Mouse (Mus musculus) thymus, postnatal 14 days (tissue): ENCODE results near the gene Dppa5a.
"Not testable (repeated sequence)": the region's sequence is repeated elsewhere in the genome, so short reads cannot be mapped to it uniquely, and the experiment has no call there.

ENCODE experiments used
- DNase-seq: peaks from one replicate; pipeline ENCODE4 v3.0.0; 2021

Dppa5a gene

DNA sequence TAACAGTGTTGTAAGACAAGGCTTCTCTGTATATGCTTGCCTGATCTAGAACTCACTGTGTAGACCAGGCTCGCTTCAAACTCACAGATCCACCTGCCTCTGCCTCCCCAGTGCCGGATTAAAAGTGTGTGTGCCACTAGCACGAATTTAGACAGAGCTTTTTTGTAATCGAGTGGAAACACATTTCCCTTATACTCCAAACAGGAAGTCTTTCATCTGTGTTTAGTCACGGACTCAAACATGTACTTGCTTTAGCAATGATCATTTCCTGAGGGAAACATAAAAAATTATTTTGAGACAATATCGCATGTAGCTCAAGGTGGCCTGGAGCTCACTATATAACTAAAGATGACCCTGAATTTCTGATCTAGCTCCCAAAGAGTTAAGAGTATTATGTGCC, 4.6 kb downstream of the Dppa5a start:
- DNase-seq = no peak

DNA sequence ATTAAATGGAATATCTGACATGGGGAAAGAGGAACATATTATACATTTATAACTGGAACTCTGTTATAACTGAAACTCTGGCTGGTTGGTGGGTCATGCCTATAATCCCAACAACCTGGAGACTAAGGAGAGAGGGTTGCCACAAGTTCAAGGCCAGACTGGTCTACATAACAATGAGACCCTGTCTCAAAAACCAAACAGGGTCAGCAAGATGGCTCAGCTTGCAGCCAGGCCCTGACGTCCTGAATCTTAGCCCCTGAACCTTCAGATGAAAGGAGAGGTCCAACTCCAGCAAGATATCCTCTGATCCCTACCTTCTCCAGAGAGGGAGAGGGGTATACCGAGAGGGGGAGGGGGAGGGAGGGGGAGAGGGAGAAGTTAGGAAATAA, 7.5 kb downstream of the Dppa5a start:
- DNase-seq = no peak

DNA sequence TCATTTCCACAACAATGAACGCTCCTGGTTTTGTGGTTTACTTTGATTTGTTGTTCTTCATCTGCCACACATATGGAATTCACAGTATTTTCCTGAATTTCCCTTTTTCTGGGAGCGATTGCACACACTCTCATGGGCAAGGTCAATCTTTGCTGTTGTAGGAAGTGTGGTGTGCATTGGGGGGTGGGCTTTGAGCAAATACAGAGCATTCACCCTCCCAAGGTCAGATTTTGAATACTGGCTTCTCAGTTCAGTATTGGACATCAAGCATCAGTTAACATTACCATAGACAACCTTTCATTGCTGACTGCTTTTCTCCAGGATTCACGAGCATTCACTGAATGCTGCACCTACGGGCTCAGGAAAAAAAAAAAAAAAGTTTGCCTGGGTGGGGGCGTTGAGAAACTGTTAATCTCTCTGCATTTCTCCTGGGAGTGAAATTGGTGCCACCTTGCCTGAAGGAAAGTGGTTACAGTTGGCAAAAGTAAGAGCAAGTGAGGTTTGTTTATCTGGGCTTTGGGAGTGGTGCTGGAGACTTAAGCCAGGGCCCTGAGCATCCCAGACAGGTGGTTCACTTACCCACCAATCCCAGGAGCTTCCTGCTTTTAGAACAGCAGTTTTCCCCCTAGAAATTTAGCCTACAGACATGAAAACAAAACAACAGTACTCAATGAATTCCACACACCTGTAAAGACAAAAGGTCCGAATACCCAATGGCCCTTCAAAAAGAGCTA, 8.1 kb downstream of the Dppa5a start:
- no peak for DNase-seq

DNA sequence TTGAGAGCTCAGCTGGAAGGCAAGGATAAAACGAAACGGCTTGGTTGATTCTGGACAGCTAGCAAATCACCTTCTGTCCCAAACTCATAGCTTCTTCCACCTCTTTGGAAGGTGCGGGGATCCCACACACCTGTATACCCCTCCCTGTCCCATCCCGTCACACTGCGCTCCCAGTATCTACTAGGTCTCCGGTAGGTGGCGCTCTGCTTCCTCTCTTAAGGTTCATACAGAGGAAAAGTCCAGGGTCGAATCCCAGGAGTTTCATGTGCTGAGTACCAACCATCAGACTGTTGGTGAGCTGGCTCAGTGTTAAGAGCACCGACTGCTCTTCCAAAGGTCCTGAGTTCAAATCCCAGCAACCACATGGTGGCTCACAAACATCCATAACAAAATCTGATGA, 9.9 kb downstream of the Dppa5a start:
- peak; percentile 71 for DNase-seq

DNA sequence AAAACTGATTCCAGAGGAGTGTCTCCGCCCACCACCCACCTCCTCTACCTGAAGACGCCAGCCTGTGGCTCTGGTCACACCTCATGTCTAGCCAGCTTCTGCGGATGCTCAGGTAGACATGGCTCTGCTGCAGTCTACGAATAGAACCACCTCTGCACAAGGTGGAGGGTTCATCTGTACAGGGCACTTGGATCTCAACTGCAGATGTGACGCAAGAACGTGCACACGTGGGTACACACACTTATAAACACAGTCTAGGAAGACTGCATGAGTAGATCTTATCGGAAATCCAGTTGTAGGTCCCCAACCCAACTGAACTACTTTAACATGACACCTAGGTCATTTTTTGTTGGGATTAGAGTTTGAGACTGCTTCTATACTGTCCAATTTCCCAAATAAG, 12.4 kb downstream of the Dppa5a start, which contains the start of gene Gsta2:
Gsta2 (minus strand) TSS at position 178 of the 400 bp plus-strand sequence.
- no peak for DNase-seq

DNA sequence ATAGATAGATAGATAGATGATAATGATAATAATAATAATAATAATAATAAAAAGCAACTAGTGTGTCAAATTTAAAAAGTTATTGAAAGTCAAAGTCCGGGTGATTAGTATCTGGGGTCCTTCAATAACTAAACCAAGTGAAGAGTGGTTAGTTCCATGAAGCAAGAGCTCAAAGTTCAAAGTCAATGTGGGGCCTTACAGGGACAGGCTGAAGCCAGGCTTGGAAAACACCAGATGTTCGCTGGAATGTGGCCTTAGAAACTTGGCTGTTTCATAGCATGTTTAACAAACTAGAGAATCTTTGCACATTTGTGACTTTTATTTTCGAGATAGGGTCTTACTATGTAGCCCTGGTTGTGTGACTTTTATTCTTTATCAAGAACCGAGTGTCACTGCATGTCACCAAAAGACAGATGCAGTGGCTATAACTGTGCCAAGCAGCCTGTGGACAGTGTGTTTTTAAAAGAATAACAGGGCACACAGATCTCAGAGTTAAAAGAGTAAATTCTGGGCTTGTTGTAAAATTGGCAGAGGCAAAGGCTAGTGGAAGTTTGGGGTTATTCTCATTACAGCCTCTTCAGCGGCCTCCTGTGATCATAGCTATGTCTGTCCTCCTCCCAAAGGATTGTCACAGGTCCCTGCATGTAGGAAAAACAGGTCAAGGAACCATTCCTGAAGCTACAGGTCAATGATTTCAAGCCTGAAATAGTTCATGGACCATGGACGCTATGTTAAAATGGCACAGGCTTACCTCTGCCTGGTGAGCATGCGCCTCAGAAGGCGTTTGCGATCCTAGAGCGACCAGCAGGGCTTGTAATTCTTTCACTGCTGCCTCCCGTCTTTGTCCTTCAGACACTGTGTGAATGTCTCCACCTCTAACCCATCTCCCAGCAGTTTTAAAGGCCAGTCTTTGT, 13.1 kb downstream of the Dppa5a start:
- no peak for DNase-seq

DNA sequence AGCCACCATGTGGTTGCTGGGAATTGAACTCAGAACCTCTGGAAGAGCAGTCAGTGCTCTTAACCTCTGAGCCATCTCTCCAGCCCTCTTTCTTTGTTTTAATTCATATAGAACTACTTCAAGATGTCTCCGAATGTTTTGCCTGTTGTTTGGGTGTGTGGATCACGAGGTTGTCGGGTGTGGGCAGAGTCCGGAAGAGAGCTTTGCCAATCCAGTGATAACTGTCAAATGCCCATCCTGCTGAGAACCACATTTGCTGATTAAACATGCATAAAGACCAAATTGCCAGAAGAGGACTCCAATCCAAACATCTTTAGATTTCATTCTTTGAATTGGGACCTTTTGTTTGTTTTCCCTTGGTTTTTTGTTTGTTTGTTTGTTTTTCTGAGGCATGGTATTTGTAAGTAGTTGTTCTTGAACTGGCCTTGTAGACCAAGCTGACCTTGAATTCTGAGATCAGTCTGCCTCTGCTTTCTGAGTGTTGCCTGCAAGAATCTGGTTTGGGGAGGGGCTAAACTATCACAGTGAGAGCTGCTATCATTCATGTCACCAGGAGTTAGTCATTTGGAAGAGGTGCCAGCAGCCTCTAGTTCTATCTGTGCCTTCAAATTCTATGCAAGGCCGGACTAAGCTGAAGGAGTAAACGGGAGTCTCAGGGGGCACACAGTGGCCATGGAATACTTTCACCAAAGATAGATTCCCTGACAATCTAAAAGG, 16.3 kb downstream of the Dppa5a start:
- no peak for DNase-seq

DNA sequence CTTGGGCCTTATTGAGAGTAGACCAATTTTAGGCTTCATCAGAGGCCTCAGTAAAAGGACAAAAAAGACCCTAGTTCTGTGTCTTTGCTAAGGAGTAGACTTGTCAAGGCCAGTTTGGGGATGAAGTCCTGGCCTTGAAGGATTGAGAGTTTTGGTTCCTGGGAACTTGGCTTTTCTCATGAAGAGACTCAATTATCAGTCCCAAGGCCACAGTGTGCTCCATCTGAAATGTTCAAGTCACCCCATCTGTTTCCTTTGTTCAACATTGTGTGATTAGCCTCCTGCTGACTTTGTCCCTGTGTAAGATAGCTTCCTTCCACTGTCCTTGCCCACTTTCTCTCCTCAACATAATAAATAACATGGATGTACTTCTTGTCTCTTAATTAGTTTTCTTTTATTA, 18.0 kb downstream of the Dppa5a start:
- not testable (repeated sequence) for DNase-seq

DNA sequence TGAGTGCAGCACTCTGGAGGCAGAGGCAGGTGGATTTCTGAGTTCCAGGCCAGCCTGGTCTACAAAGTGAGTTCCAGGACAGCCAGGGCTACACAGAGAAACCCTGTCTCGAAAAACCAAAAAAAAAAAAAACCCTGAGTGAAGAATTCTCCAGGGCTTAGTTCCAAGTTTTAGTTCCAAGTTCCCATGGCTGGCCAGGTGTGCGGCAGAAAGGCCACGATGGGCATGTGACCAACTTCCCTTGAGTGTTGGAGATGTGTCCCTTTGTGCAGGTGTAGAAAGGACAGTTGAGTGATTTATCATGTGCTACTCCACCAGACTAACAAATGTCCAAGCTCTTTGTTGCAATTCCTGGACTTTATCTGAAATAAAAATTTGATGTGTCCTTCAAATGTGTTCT, 18.8 kb downstream of the Dppa5a start:
- not testable (repeated sequence) for DNase-seq

DNA sequence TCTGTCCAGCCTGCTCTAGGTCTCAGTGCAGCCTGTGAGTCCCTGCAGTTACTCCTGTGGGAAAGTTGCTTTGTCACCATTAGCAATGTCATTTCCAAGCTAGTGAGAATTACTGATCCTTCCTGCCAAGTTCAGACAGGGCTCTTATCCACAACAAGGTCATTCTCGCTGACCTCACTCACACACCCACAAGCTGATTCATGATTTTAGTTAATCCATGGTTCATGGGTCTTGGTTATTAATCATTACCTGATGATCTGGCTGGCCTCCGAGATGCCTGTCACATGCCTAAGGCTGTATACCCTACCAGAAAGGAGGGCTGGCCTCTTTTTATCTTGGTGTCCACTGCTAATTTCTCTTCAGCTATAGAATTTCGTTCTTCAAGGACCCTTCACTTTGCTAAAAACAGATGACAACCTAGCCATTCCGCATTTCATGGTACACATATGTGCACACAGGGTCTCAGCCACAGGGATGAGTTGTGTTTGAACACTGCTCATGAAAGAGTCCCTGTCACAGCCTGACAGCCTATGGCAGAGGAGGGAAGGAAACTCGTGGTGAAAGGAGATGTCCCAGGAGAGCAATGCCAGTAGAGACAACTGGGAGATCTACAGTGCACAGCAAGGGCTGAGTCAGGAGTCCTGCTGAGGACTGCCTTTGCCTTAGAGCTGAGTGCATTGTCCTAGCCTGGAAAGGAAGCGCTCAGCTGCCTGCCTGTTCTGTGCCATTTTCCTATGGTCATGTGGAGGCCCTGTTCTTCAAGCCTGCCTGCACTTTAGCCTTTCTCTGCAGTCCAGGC, 19.6 kb downstream of the Dppa5a start:
- not testable (repeated sequence) for DNase-seq

DNA sequence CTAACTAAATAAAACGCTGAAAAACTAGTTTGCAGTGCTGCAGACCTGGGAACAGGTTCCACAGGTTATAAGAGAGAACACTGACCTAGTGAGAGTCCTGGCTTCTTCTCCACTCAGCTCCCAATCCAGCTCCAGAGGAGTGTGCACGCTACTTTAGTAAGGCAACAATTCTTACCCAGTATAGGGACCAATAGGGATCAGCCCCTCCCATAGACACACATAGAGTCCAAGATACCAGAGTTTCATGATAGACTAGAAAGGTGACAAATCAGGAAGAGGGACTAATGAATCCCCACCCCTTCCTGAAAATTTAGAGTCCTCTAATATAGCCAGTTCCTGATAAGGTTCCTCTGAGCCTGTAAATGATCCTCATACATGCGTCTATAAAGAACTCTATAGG, 21.0 kb downstream of the Dppa5a start:
- no peak for DNase-seq

DNA sequence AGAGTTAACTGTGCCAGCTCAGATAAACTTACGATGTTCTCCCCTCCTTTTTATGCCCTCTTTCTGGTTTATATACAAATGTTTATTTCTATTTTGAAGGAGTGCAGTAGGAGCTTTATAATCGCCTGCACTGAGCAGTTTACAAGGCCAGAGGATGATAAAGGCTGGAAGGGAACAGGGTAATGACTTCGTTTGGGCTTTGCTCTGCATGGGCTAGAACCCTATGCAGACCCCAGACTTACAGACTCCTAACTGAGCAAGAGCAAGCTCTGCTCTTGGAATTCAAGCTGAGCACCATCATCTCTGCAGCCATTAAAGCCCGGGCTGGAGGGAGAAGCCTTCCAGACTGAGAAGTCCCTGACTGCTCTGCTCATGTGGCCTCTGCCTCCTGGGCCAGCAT, 22.7 kb downstream of the Dppa5a start:
- DNase-seq = not testable (repeated sequence)

DNA sequence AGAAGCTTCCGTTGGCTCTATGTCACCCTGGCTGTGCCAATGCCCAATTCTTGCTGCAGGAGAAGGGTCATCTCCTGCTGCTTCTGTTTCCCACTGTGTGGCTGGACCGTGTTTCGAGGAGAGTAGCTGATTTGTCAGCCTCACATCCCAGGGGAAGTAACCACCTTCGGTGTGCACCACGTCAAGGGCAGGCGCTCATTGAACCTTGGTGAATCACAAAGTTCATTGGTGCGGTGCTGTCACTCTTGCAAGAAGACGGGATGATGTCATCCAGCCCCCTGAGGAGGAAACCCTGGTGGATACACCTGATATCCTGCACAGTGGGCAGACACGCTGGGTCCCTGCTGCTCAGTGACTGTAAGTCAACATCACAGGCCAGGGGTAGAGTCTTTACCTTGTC, 24.9 kb downstream of the Dppa5a start:
- DNase-seq = not testable (repeated sequence)

DNA sequence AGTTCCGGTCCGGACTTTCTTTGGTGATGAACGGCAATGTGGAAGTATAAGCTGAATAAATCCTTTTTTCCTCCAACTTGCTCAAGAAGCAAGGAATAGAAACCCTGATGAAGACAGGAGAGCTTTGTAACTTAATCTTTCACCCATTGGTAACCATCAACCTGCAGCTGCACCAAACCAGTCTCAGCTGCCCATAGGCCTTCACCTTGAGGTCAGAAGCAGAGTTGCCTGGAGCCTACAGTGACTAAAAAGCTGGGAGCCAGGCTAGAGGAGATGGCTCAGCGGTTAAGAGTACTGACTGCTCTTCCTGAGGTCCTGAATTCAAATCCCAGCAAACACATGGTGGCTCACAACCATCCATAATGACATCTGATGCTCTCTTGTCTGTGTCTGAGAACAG, 25.5 kb downstream of the Dppa5a start:
- not testable (repeated sequence) for DNase-seq

DNA sequence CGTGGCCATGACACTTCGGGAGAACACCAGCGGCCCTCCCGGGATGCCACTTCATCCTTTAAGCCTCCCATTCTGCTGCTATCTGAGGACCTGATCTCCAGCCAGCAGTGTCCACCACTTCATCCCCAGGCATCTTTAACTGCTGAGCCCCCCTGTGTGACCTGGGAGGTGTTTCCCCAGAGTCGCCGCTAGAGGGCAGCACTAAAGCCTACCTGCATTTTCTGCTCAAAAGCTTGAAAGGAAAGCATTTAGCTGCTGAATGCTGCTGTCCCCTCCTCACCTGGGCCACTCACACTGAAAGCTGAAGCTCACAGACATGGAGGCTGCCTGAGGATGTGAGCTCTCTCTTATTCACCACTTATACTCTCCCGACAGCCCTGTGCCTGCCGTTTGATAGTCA, 27.7 kb downstream of the Dppa5a start:
- peak; percentile 48 for DNase-seq

DNA sequence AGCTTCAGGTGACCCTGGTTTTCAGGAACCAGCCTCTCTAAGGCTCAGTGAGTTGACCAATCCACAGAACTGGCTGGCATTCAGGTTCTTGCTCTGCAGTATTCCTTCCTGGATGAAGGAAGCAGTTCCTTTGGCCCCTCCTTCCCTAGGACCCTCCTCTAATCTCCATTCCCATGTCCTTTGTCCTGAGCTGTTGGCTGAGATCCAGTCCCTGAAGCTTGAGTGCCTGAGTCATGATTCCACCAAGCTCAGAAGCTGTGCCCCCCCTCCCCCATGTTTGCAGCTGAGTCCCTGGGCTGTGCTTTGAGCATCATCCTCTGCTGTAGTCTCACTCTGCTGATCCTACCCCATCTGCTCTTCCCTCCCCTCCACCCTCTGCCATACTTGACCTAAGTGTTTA, 30.9 kb downstream of the Dppa5a start:
- DNase-seq = not testable (repeated sequence)

DNA sequence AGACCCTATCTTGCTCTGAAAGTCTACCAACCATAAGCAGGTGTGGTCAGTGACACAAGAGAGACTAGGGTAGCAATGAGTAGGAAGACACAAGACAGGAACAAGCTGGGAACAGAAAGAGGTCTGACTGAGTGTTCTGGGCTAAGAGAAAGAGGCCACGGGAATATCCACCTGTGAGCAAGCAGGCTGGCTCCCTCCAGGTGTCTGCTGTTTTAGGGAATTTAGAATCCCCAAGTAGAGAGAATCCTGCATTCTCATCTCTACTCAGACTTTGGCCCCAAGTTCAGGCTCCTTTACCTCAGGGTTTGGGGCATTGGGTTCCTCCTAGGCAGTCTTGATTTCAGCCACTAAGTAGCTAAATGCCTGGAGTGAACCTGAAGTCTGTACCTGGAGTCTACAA, 40.7 kb downstream of the Dppa5a start, which contains the start of gene Omt2b:
Omt2b (plus strand) TSS at position 301 of the 400 bp plus-strand sequence.
- not testable (repeated sequence) for DNase-seq

DNA sequence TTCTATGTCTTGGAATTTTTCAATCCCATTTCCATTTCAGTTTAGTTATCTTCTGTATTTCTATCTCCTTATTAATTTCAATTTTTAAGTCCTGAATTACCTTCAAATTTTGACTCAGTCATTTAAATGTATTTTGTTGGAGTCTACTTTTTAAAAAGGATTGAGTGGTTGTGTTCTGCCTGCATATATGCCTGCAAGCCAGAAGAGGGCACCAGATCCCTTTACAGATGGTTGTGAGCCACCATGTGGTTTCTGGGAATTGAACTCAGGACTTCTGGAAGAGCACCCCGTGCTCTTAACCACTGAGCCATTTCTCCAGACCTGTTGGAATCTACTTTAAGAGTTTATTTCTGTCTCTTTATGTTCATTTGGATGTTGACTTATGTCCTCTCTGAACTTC, 48.5 kb downstream of the Dppa5a start:
- DNase-seq = no peak
